Mouse (Mus musculus) midbrain, embryonic 14.5 days (tissue): ENCODE data around the gene Kif13a. TPM values are rescaled to one million over a fixed set of nuclear protein-coding genes. Genes with fewer than 3 reads are reported as not detected.
A peak's percentile ranks its signal among the peaks of the same experiment; 100 is the strongest.

Experiments used
- ATAC-seq: fragments of 200-750 bp; cut with Nextera tagmentation; 2 replicates; pipeline ENCODE4 v1.8.0; 2017; ENCODE audit warnings: moderate number of reproducible peaks, moderate library complexity; ENCODE audit not compliant: low FRiP score, low TSS enrichment
- DNase-seq: peaks from one replicate; pipeline ENCODE4 v3.0.0-alpha.2; 2015
- H3K27ac ChIP-seq: fragments of 300-500 bp; sonication (generic); replicated peaks from 2 replicates; pipeline ENCODE4 v1.5.1; 2014; ENCODE audit warnings: mild to moderate bottlenecking, low read depth, low read length, moderate library complexity
- H3K27me3 ChIP-seq: fragments of 300-500 bp; sonication (generic); 2 replicates; pipeline ENCODE4 v1.6.1; 2014; ENCODE audit warnings: low read length, control low read depth, mixed read lengths; ENCODE audit not compliant: control insufficient read depth, insufficient read depth
- H3K36me3 ChIP-seq: fragments of 300-500 bp; sonication (generic); 2 replicates; pipeline ENCODE4 v1.6.1; 2014; ENCODE audit warnings: low read length, control low read depth; ENCODE audit not compliant: control insufficient read depth, insufficient read depth
- H3K4me1 ChIP-seq: fragments of 300-500 bp; sonication (generic); 2 replicates; pipeline ENCODE4 v1.6.1; 2014; ENCODE audit warnings: mild to moderate bottlenecking, antibody characterized with exemption, low read length, control low read depth; ENCODE audit not compliant: control insufficient read depth, insufficient read depth
- H3K4me2 ChIP-seq: fragments of 300-500 bp; sonication (generic); 2 replicates; pipeline ENCODE4 v1.6.1; 2014; ENCODE audit warnings: mild to moderate bottlenecking, low read length, moderate library complexity
- H3K4me3 ChIP-seq: fragments of 300-500 bp; sonication (generic); replicated peaks from 2 replicates; pipeline ENCODE4 v1.5.1; 2014; ENCODE audit warnings: low read depth, low read length
- H3K9ac ChIP-seq: fragments of 300-500 bp; sonication (generic); replicated peaks from 2 replicates; pipeline ENCODE4 v1.6.1; 2014; ENCODE audit warnings: mild to moderate bottlenecking, low read length, moderate library complexity
- H3K9me3 ChIP-seq: fragments of 300-500 bp; sonication (generic); 2 replicates; pipeline ENCODE4 v1.6.1; 2016; ENCODE audit warnings: low read length, control low read depth, mixed read lengths; ENCODE audit not compliant: control insufficient read depth
- WGBS: fragments of 180-500 bp; shearing (Covaris S2); extraction: QIAGEN DNeasy Blood & Tissue Kit; methylation state at CpG from one replicate; pipeline ENCODE4 v1.1.7; 2014; 5-methylcytosine and 5-hydroxymethylcytosine counted together
- polyA plus RNA-seq: library from polyadenylated mRNA; unstranded; fragments of >200 nt; fragmentation: Nextera tagmentation; extraction: Ambion mirVana; gene quantifications from 2 replicates; pipeline ENCODE4 v1.2.1, GENCODE M21; 2014

Gene Kif13a
- polyA plus RNA-seq: 10.2 and 14.2 TPM in 2 replicates

DNA sequence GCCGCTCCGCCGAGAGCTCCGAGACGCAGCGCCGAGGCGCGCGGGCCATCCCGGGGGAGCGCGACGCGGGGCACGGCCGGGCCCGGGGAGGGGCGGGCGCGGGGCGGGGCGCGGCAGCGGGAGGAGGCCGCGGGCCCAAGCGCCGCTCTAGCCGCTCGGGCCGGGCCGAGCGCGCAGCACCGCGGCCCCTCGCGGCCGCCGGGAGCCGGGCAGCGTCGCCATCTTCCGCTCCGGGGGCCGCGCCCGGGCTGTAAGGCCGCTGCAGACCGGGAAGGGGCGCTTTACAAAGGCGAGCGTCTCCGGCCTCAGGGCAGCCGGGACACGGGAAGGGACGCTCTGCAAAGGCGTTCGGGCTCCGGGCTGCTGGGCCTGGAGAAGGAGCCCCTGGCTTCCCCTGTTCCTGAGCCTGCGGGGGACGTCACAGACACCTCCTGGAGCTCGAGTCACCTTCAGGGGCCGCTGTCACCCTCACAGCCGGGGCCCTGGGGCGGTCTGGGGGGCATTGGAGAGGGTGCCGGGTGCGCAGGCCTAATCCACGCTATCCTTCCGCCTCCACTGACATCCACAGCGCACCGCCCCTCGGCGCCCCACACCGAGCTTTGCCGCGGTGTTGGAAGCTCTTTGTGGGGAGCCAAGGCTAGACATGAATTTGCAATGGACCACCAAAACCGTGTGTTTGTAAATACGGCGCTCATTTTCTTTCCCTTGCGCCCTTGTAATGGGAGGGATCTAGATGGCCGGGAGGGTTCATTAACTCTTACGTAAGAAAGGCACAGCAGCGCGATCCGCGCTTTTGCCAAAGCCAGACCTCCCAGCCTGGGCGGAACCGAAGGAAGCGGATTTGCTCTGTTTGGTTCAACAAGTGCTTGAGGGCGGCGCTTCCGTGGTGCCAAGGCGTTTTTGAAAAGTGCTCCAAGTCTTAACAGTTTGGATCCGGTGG lies at the start of gene Kif13a:
Gene Kif13a (minus strand): TSS at position 149 of the 940 bp plus-strand sequence.
- H3K27ac ChIP-seq: peak within 1 kb of the TSS; percentile 98
- H3K9ac ChIP-seq: peak within 1 kb of the TSS; percentile 88
- H3K9me3 ChIP-seq: no peaks in the 10 kb centered on the region
- no peaks in the 10 kb centered on the region for H3K36me3 ChIP-seq
- ATAC-seq (peak; percentile 88), DNase-seq (peak; percentile 91)
- H3K4me1 ChIP-seq: peaks cover 12% of the 10 kb centered on the region; the same call in 1 of the 2 replicates
- H3K4me3 ChIP-seq: peak within 1 kb of the TSS; percentile 75
- no peaks in the 10 kb centered on the region for H3K27me3 ChIP-seq
- peak within 1 kb of the TSS; percentile 87 for H3K4me2 ChIP-seq
- under 1% methylated on average over 81 of the region's 96 CpGs for WGBS

- H3K9ac ChIP-seq: no peak overlapping the region
- H3K27me3 ChIP-seq: no peaks in the 10 kb centered on the region
- no peaks in the 10 kb centered on the region for H3K36me3 ChIP-seq
- ATAC-seq: no peak
- H3K9me3 ChIP-seq: no peaks in the 10 kb centered on the region
- H3K4me2 ChIP-seq: no peak overlapping the region
- no peak for DNase-seq
- peaks cover 7% of the 10 kb centered on the region; the same call in 1 of the 2 replicates for H3K4me1 ChIP-seq
- no peak overlapping the region for H3K4me3 ChIP-seq
- no peak overlapping the region; the same call in 1 of the 2 replicates for H3K27ac ChIP-seq
- WGBS: 92% methylated on average over 7 of the region's 7 CpGs
These were observed 46.9 kb upstream of the Kif13a start for GRCm38 (mm10) chr13:46976532-46976931.

GRCm38 (mm10) chr13:46975930-46976329 lies 46.3 kb upstream of the Kif13a start:
- Histone ChIP-seq H3K9ac (no peak overlapping the region), H3K36me3 (no peaks in the 10 kb centered on the region), H3K4me1 (peaks cover 7% of the 10 kb centered on the region; the same call in 1 of the 2 replicates), H3K9me3 (no peaks in the 10 kb centered on the region), H3K4me3 (peak overlapping the region; percentile 38; the same call in 1 of the 2 replicates), H3K27me3 (no peaks in the 10 kb centered on the region), H3K27ac (peak overlapping the region; percentile 77; the same call in 1 of the 2 replicates), H3K4me2 (peak overlapping the region; percentile 63)
- 27% methylated on average over 4 of the region's 4 CpGs for WGBS
- no peak for ATAC-seq
- no peak for DNase-seq

- H3K27ac ChIP-seq: peak overlapping the region; percentile 77
- peaks cover 7% of the 10 kb centered on the region; the same call in 1 of the 2 replicates for H3K4me1 ChIP-seq
- no peaks in the 10 kb centered on the region for H3K9me3 ChIP-seq
- 7% methylated on average over 13 of the region's 14 CpGs for WGBS
- ATAC-seq (peak; percentile 93), DNase-seq (peak; percentile 81)
- H3K36me3 ChIP-seq: no peaks in the 10 kb centered on the region
- H3K9ac ChIP-seq: peak overlapping the region; percentile 47
- peak overlapping the region; percentile 63 for H3K4me2 ChIP-seq
- H3K27me3 ChIP-seq: no peaks in the 10 kb centered on the region
- H3K4me3 ChIP-seq: peak overlapping the region; percentile 38
These were observed 45.4 kb upstream of the Kif13a start for GRCm38 (mm10) chr13:46975031-46975551.

DNA sequence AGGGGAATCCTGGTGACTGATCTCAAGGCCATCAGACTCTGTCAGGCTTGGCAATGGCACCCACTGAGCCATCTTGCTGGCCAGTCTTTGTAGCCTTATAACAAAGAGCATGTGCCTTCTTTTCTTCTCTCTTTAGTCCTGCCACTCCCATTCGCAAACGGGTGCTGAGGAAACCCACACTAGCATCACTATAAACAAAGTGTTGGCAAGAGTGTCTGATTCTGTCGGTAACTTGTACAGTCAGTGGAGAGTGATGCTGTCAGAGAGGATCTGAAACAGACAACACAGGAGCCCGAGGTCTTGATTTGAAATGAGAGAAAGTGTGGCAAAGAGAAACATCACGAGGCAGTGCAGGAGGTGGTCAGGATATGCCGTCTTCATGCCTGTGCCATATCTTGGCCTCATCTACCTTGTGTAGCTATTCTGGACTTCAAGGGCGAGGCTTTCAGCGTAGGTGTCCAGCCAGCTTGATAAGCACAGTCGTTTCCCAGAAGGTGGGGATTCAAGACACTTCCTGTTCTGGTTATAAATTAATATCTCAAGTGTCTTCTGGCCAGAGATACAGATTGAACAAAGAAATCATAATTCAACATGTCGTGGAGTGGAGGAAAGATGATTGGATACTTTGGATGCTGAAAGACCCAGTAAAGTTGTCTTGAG lies 40.7 kb upstream of the Kif13a start:
- Histone ChIP-seq H3K4me1 (peaks cover under 1% of the 10 kb centered on the region; the same call in 1 of the 2 replicates), H3K36me3 (no peaks in the 10 kb centered on the region)
- no peak for DNase-seq

DNA sequence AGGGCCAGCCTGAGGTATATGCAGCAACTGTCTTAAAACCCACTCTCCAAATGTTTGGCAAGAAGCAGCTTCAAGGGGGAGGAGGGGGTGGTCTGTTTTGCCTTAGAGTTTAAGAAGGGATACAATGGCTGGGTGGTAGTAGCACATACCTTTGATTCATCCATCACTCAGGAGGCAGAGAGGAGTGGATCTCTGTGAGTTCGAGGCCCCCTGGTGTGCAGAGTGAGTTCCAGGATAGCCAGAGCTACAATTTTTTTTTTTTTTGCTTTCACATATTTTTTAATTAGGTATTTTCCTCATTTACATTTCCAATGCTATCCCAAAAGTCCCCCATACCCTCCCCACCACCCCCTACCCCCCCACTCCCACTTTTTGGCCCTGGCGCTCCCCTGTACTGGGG lies 39.0 kb upstream of the Kif13a start:
- H3K36me3 ChIP-seq: no peaks in the 10 kb centered on the region
- no peak overlapping the region for H3K4me3 ChIP-seq
- no peaks in the 10 kb centered on the region for H3K4me1 ChIP-seq
- no peaks in the 10 kb centered on the region for H3K9me3 ChIP-seq
- H3K27me3 ChIP-seq: no peaks in the 10 kb centered on the region
- no peak overlapping the region for H3K9ac ChIP-seq
- no peak overlapping the region for H3K4me2 ChIP-seq
- DNase-seq: no peak
- H3K27ac ChIP-seq: no peak overlapping the region
- WGBS: 92% methylated on average over 2 of the region's 2 CpGs
- ATAC-seq: no peak

More for the DNA sequence above, 40.7 kb upstream of the Kif13a start:
- no peaks in the 10 kb centered on the region for H3K27me3 ChIP-seq
- H3K4me2 ChIP-seq: no peak overlapping the region
- no peak overlapping the region for H3K4me3 ChIP-seq
- ATAC-seq: no peak
- H3K9ac ChIP-seq: no peak overlapping the region
- no peak overlapping the region for H3K27ac ChIP-seq
- WGBS: 85% methylated on average over 10 of the region's 10 CpGs
- H3K9me3 ChIP-seq: no peaks in the 10 kb centered on the region

DNA sequence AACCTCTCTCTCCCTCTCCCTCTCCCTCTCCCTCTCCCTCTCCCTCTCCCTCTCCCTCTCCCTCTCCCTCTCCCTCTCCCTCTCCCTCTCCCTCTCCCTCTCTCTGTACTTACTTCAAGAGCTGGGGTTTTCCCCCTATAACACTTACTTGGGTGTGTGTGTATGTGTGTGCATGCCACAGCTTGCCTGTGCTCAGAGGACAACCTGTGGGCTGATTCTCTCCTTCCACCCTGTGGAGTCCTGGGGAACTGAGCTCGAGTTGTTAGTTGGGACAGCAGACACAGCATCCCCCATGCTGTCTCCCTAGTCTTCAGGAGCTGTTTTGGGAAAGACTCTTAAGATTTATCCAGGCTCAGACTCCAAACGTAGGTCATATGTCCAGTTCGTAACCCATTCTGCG lies 37.6 kb upstream of the Kif13a start:
- H3K9ac ChIP-seq: no peak overlapping the region
- no peaks in the 10 kb centered on the region for H3K27me3 ChIP-seq
- H3K4me3 ChIP-seq: no peak overlapping the region
- DNase-seq: no peak
- no peak overlapping the region for H3K4me2 ChIP-seq
- H3K27ac ChIP-seq: no peak overlapping the region
- H3K36me3 ChIP-seq: no peaks in the 10 kb centered on the region
- no peaks in the 10 kb centered on the region for H3K4me1 ChIP-seq
- 71% methylated on average over 4 of the region's 4 CpGs for WGBS
- no peak for ATAC-seq
- H3K9me3 ChIP-seq: no peaks in the 10 kb centered on the region

DNA sequence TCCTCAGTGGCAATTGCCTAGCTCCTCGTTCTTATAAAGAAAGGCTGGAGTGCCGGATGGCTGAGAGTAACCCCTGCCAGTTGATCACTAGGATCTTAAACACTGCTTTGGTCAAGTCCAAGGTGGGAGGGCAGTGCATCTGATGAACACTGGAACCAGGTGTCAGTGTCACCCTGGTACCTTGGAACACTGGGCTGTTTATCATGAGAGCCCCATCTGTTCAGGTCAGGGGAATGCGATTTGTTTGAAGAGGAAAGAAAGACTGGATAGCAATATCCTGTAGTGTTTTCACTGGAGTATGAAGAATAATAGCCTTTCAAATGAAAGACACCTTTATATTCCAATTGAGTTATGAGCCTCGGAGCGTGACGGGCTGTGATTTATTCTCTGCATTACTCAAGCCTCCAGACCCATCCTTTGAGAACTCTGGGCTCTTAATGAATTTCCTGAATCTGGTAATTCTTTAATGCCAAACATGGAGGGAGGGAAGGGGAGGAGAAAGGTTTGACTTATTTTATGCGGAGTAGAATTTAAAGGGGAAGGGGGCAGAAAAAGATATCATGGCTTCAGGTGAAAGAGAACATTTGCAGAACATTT lies 31.3 kb upstream of the Kif13a start:
- Histone ChIP-seq H3K27me3 (no peaks in the 10 kb centered on the region), H3K4me1 (0 out of 2 replicates have a peak, but pooled peaks cover 4% of the 10 kb centered on the region), H3K9me3 (no peaks in the 10 kb centered on the region), H3K27ac (peak overlapping the region; percentile 55), H3K4me3 (no peak overlapping the region), H3K36me3 (no peaks in the 10 kb centered on the region), H3K9ac (no peak overlapping the region), H3K4me2 (no peak overlapping the region)
- ATAC-seq (no peak), DNase-seq (peak; percentile 39)
- WGBS: 52% methylated on average over 7 of the region's 7 CpGs
